Mouse (Mus musculus) heart, postnatal 10 days (tissue): Measurements from ENCODE around the gene Golph3. TPM values are rescaled to one million over a fixed set of nuclear protein-coding genes. Genes with fewer than 3 reads are reported as not detected.
A peak's percentile ranks its signal among the peaks of the same experiment; 100 is the strongest.

Experiments used
- DNase-seq, 2 experiments: peaks; one replicate each; pipeline ENCODE4 v3.0.0; 2021
- intact Hi-C: fragments of 180-260 bp; cut with DNase I; formaldehyde crosslinking; loops from one replicate; pipeline ENCODE4 v1.15.1; 2025
- total RNA-seq, 2 experiments: library from RNA; stranded (reverse); gene quantifications; 2 replicates each; pipeline ENCODE4 v1.2.3; 2021

Gene Golph3
- total RNA-seq, 2 experiments from 2014 or later = 87.3 to 98.4 TPM

DNA sequence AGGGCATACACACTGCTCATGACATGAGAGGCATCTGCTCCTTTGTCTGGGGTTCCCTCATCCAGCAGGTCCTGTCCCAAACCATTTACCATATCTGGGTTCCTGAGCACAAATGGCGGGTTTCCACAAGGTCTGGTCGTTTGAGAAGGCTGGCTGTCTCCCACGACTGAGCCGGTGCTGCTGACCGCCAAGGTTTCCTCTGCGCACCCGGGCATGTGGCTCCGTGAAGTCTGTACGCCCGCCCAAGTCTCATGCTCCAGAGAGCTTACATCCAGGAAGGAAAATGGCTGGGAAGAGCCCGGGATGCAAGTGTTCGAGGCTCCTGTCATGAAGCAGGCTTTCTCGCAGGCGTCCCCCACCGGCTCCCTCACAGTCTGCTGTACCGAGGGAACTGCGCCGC, 53.7 kb downstream of the Golph3 start:
- intact Hi-C loops = loop anchor here (5.0 kb wide), 1 partner anchor 178 kb away; no protein-coding TSS in a partner anchor
- DNase-seq = peak in 1 of 2 experiments; percentile 16

- intact Hi-C loops = loop anchor here (5.0 kb wide), 1 partner anchor 178 kb away; no protein-coding TSS in a partner anchor
- DNase-seq = peak; percentile 93 to 95
These were observed 54.5 kb downstream of the Golph3 start for GRCm38 (mm10) chr15:12375641-12376311.

GRCm38 (mm10) chr15:12376491-12377069, 55.3 kb downstream of the Golph3 start:
- intact Hi-C loops = loop anchor here (5.0 kb wide), 1 partner anchor 179 kb away; no protein-coding TSS in a partner anchor
- no peak for DNase-seq

DNA sequence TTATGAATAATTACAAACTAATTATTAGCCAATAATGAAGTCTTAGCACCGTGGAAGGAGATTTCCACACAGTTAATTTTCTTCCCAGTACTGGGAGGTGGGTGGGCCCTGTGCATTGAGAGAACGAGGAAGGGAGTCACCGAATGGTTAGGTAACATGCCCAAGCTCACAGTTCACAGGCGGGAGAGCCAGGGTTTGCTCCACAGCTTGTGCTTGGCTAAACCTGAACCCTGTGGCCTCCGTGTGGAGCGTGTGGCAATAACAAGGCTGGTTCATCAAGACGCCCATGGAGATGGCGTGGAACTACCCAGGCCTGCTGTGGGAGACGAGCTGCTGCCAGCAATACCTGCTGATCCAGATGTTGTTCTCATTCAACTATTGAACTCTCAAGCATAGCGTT, 56.5 kb downstream of the Golph3 start:
- no peak for DNase-seq
- intact Hi-C loops = loop anchor here (5.0 kb wide), 1 partner anchor 180 kb away; no protein-coding TSS in a partner anchor

DNA sequence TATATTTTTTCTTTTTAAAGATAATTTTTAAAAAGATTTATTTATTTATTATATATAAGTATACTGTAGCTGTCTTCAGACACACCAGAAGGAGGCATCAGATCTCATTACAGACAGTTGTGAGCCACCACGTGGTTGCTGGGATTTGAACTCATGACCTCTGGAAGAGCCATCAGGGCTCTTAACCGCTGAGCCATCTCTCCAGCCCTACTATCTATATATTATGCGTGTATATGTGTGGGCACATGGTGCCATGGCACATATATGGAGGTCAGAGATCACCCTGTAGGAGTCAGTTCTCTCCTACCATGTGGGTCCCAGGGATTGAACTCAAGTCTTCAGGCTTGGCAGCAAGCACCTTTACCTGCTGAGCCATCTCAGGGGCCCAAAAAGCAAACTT, 58.8 kb downstream of the Golph3 start:
- intact Hi-C loops = no loop called here
- no peak for DNase-seq

GRCm38 (mm10) chr15:12380548-12380947, 59.3 kb downstream of the Golph3 start:
- intact Hi-C loops = no loop called here
- DNase-seq = peak; percentile 46 to 65

- no peak for DNase-seq
- intact Hi-C loops = no loop called here
These were observed 63.4 kb downstream of the Golph3 start for GRCm38 (mm10) chr15:12384679-12385078.

GRCm38 (mm10) chr15:12388726-12389489, 67.7 kb downstream of the Golph3 start:
- intact Hi-C loops = no loop called here
- DNase-seq = no peak

DNA sequence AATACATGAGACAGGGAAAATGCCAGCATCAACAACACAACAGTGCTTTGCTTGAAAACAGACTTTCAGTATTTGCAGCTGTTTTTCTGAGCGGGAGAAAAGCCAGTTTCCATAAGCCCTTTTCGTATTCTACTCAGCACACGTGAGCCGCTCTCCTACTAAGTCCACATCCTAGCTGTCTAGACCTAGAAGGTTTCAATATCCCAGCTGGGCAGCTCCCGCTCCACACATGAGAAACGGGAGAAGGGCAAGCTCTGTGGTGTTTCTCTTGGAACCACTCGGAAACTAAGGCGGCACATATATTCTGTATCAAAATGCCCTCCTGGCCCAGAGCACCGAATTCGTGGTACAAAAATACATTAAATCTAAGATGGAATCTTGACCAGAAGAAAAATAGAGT, 73.5 kb downstream of the Golph3 start:
- intact Hi-C loops = no loop called here

GRCm38 (mm10) chr15:12397032-12397431, 75.8 kb downstream of the Golph3 start:
- no peak for DNase-seq
- intact Hi-C loops = no loop called here

More for the DNA sequence above, 73.5 kb downstream of the Golph3 start:
- no peak for DNase-seq

Other genes with a start within 250 kb of the Golph3 start
- 100 to 1,000 TPM; 101 to 114 TPM for gene Zfr, start 203.6 kb upstream of the Golph3 start, total RNA-seq
- gene Mtmr12, start 116.4 kb upstream of the Golph3 start, total RNA-seq = 10 to 100 TPM; 18.6 to 21.3 TPM
- gene 1810049J17Rik, start 449 bp downstream of the Golph3 start, total RNA-seq = under 1 TPM in 1 of 2 experiments, not detected in 1; 0.65 TPM